Mouse (Mus musculus) CH12.LX (cell line): ENCODE results near the gene Tshz2. TPM values are rescaled to one million over a fixed set of nuclear protein-coding genes. Genes with fewer than 3 reads are reported as not detected.

Experiments
- DNase-seq: peaks from one replicate; pipeline ENCODE4 v3.0.0-alpha.2; 2013; ENCODE audit errors: extremely low read depth
- H3K27ac ChIP-seq: 2 replicates; pipeline ENCODE4 v1.5.1; 2012; ENCODE audit warnings: low read depth, mild to moderate bottlenecking, control low read depth, moderate library complexity; ENCODE audit not compliant: insufficient read depth
- H3K27me3 ChIP-seq: replicated peaks from 2 replicates; pipeline ENCODE3; 2012; ENCODE audit warnings: inconsistent platforms
- H3K36me3 ChIP-seq, 2 experiments: replicated peaks in 1 of 2; 2 replicates each; pipeline versions ENCODE3 to v1.6.1; 2012; ENCODE audit warnings: inconsistent platforms in 1 of 2, low read length in 1 of 2, mild to moderate bottlenecking in 1 of 2, mixed read lengths in 1 of 2, moderate library complexity in 1 of 2; ENCODE audit not compliant: control insufficient read depth in 1 of 2, insufficient read depth in 1 of 2
- H3K4me1 ChIP-seq, 2 experiments: 2 replicates each; pipeline ENCODE4 v1.6.1; 2012; ENCODE audit warnings: inconsistent platforms in 1 of 2, moderate library complexity in 1 of 2; ENCODE audit not compliant: insufficient read depth in 2 of 2, control insufficient read depth in 1 of 2
- H3K4me2 ChIP-seq: 2 replicates; pipeline ENCODE4 v1.6.1; 2012; ENCODE audit warnings: low read depth, mild to moderate bottlenecking, control low read depth; ENCODE audit not compliant: poor library complexity, insufficient read depth, severe bottlenecking
- H3K4me3 ChIP-seq, 3 experiments: fragments of 150-350 bp in 1 of 3; sonication (generic) in 1 of 3; replicated peaks in 1 of 3; 2 replicates each; pipeline versions ENCODE3 to v1.5.1; 2011 to 2012; ENCODE audit warnings: low read depth in 2 of 3, low read length in 2 of 3, mild to moderate bottlenecking in 2 of 3, moderate library complexity in 2 of 3, control low read depth in 1 of 3, improper control_type of control experiment in 1 of 3, inconsistent platforms in 1 of 3, mixed read lengths in 1 of 3; ENCODE audit not compliant: poor library complexity in 1 of 3
- H3K79me2 ChIP-seq: replicated peaks from 2 replicates; pipeline ENCODE4 v1.6.1; 2012; ENCODE audit warnings: mild to moderate bottlenecking, moderate library complexity; ENCODE audit not compliant: control insufficient read depth, poor library complexity, insufficient read depth, severe bottlenecking; ENCODE audit errors: extremely low read depth
- H3K9ac ChIP-seq: 2 replicates; pipeline ENCODE4 v1.6.1; 2012; ENCODE audit warnings: low read depth, mild to moderate bottlenecking, control low read depth, moderate library complexity; ENCODE audit not compliant: insufficient read depth
- H3K9me3 ChIP-seq: replicated peaks from 2 replicates; pipeline ENCODE3; 2012; ENCODE audit warnings: low read length, inconsistent platforms, mixed read lengths
- BHLHE40 ChIP-seq: IDR thresholded peaks from 2 replicates; pipeline ENCODE4 v1.6.1; 2011; ENCODE audit warnings: mild to moderate bottlenecking, low read depth, low read length, improper control_type of control experiment
- CHD2 ChIP-seq: IDR thresholded peaks from 2 replicates; pipeline ENCODE4 v1.6.1; 2011; ENCODE audit warnings: low read length, improper control_type of control experiment
- ELF1 ChIP-seq: IDR thresholded peaks from 2 replicates; pipeline ENCODE4 v1.6.1; 2014; ENCODE audit warnings: low read depth, mild to moderate bottlenecking, inconsistent platforms, low read length, improper control_type of control experiment
- EP300 ChIP-seq: IDR thresholded peaks from 2 replicates; pipeline ENCODE4 v1.6.1; 2011; ENCODE audit warnings: low read length, improper control_type of control experiment
- ETS1 ChIP-seq: conservative IDR thresholded peaks from 2 replicates; pipeline ENCODE4 v1.6.1; 2012; ENCODE audit warnings: low read depth, mild to moderate bottlenecking, inconsistent platforms, low read length, improper control_type of control experiment, moderate library complexity
- GABPA ChIP-seq: IDR thresholded peaks from 2 replicates; pipeline ENCODE4 v1.6.1; 2012; ENCODE audit warnings: low read depth, low read length, improper control_type of control experiment, inconsistent platforms; ENCODE audit not compliant: insufficient replicate concordance
- HCFC1 ChIP-seq: IDR thresholded peaks from 2 replicates; pipeline ENCODE4 v1.6.1; 2012; ENCODE audit warnings: low read depth, mild to moderate bottlenecking, inconsistent platforms, low read length, improper control_type of control experiment
- JUN ChIP-seq: IDR thresholded peaks from 2 replicates; pipeline ENCODE4 v1.6.1; 2011; ENCODE audit warnings: low read depth, mild to moderate bottlenecking, low read length, improper control_type of control experiment, moderate library complexity; ENCODE audit not compliant: insufficient read depth
- JUND ChIP-seq: conservative IDR thresholded peaks from 2 replicates; pipeline ENCODE4 v1.6.1; 2011; ENCODE audit warnings: low read depth, low read length, improper control_type of control experiment
- KAT2A ChIP-seq: IDR thresholded peaks from 2 replicates; pipeline ENCODE4 v1.6.1; 2012; ENCODE audit warnings: low read length, improper control_type of control experiment, inconsistent platforms; ENCODE audit not compliant: insufficient replicate concordance
- MAX ChIP-seq: IDR thresholded peaks from 2 replicates; pipeline ENCODE4 v1.6.1; 2011; ENCODE audit warnings: low read length, improper control_type of control experiment
- MEF2A ChIP-seq: IDR thresholded peaks from 2 replicates; pipeline ENCODE4 v1.6.1; 2014; ENCODE audit warnings: low read depth, mild to moderate bottlenecking, inconsistent platforms, low read length, improper control_type of control experiment, borderline replicate concordance
- SIN3A ChIP-seq: IDR thresholded peaks from 2 replicates; pipeline ENCODE4 v1.6.1; 2012; ENCODE audit warnings: low read length, improper control_type of control experiment, inconsistent platforms
- USF2 ChIP-seq: conservative IDR thresholded peaks from 2 replicates; pipeline ENCODE4 v1.6.1; 2011; ENCODE audit warnings: low read depth, low read length, improper control_type of control experiment
- ZC3H11A ChIP-seq: IDR thresholded peaks from 2 replicates; pipeline ENCODE4 v1.6.1; 2012; ENCODE audit warnings: low read depth, mild to moderate bottlenecking, inconsistent platforms, low read length, improper control_type of control experiment
- ZMIZ1 ChIP-seq: IDR thresholded peaks from 2 replicates; pipeline ENCODE4 v1.6.1; 2012; ENCODE audit warnings: low read depth, mild to moderate bottlenecking, inconsistent platforms, low read length, improper control_type of control experiment
- dilution Hi-C: fragments of 300-500 bp; cut with MboI; formaldehyde crosslinking; loops from 2 replicates; pipeline ENCODE4 v1.14.3; 2020; ENCODE audit warnings: low sequenced_read_pairs; ENCODE audit not compliant: extremely low pct_unique_long_range_greater_than_20kb, extremely low pct_ligation_motif_present
- in situ Hi-C: fragments of 300-500 bp; cut with MboI; formaldehyde crosslinking; loops from 3 replicates; pipeline ENCODE4 v1.14.3; 2019; ENCODE audit warnings: low sequenced_read_pairs, low pct_ligation_motif_present, low pct_unique_long_range_greater_than_20kb, mixed read lengths
- polyA plus RNA-seq: library from polyadenylated mRNA; unstranded; fragments of >175 nt; gene quantifications from 2 replicates; pipeline ENCODE4 v1.2.1, GENCODE M21; 2012; ENCODE audit warnings: low read depth; ENCODE audit not compliant: insufficient read length
- total RNA-seq, 2 experiments: library from RNA; depleted of rRNA; stranded (reverse); fragments of 300-350 nt in 1 of 2; fragments of >200 nt in 1 of 2; gene quantifications; 2 replicates each; pipeline ENCODE4 v1.2.3; 2012 to 2014

Gene Tshz2
- total and polyA plus RNA-seq, 3 experiments, result not detected

DNA sequence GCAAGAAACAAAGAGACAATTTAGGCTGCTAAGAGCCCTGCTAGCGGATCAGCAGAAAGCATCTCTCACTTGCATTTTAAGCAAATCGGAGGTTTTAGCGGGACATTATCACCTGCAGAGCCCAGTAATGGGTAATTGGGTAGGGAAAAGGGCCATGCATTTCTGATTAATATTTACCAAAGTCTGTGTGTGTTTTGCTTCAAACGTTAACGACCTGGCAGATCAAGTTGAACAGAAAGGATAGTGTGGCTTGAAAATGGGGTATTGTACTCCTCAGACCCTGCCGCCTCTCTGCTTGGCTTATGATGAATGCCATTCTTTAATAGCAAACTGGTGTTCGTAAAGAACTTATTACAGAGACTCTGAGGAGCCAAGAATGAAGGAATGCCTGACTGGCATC lies 122.3 kb downstream of the Tshz2 start:
- peaks cover 87% of the 10 kb centered on the region for H3K9me3 ChIP-seq

DNA sequence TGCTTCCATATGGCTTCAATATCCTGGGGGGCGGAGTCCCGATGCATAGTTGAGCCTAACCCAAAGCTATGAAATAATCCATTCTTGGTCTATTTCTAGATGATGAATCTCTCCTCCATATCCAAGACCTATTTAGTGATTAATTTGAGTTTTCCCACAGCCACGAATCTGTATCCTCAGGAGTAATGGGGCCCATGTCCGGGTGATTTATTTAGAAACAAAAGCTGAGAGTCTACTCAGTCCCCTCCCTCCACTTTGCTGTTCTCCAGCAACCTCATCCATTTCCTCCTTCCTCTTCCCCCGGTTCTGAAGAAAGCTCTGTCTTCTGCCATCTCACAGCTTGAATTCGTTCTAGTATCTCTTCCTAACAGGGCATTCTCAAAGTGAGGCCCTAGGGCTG lies 125.3 kb downstream of the Tshz2 start:
- Histone ChIP-seq H3K4me3 (no peak overlapping the region), H3K9ac (no peak overlapping the region), H3K36me3 (no peaks in the 10 kb centered on the region), H3K79me2 (no peaks in the 10 kb centered on the region), H3K27ac (no peak overlapping the region), H3K27me3 (no peaks in the 10 kb centered on the region), H3K4me1 (no peaks in the 10 kb centered on the region), H3K9me3 (peaks cover 89% of the 10 kb centered on the region), H3K4me2 (no peak overlapping the region)
- in situ Hi-C loops (no loop called here), dilution Hi-C loops (no loop called here)
- TF ChIP-seq CHD2, result no peak
- no peak for DNase-seq

More for the DNA sequence above, 122.3 kb downstream of the Tshz2 start:
- in situ Hi-C loops, result no loop called here
- Histone ChIP-seq H3K36me3 (no peaks in the 10 kb centered on the region), H3K27ac (no peak overlapping the region), H3K4me2 (no peak overlapping the region), H3K79me2 (no peaks in the 10 kb centered on the region), H3K27me3 (no peaks in the 10 kb centered on the region), H3K9ac (no peak overlapping the region), H3K4me3 (no peak overlapping the region), H3K4me1 (no peaks in the 10 kb centered on the region)
- DNase-seq, result no peak
- dilution Hi-C loops, result no loop called here
- no peak for TF ChIP-seq ZC3H11A

DNA sequence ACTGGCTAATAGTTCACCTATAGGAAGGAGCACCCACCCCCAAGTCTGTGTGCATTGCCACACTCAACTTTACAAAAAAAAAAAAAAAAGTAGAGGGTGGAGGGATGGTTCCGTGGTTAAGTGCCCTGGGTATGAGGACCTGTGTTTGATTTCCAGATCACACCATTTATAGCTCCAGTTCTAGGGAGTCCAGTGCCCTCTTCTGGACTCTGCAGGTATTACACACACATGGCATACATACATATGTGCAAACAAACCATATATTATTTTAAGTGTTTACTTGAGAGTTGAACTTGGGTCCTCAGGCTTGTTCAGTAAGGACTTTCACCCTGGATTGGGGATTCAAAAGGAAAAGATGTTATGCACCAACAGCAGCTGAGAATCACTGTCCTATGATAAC lies 127.3 kb downstream of the Tshz2 start:
- no peak for DNase-seq
- no peak for TF ChIP-seq ELF1
- TF ChIP-seq EP300, result no peak
- TF ChIP-seq KAT2A, result no peak
- TF ChIP-seq HCFC1, result no peak
- in situ Hi-C loops, result no loop called here
- Histone ChIP-seq H3K4me3 (no peak overlapping the region), H3K4me1 (no peaks in the 10 kb centered on the region), H3K27me3 (no peaks in the 10 kb centered on the region), H3K9me3 (peaks cover 86% of the 10 kb centered on the region), H3K27ac (no peak overlapping the region), H3K9ac (no peak overlapping the region), H3K4me2 (no peak overlapping the region), H3K36me3 (no peaks in the 10 kb centered on the region), H3K79me2 (no peaks in the 10 kb centered on the region)
- dilution Hi-C loops, result no loop called here

DNA sequence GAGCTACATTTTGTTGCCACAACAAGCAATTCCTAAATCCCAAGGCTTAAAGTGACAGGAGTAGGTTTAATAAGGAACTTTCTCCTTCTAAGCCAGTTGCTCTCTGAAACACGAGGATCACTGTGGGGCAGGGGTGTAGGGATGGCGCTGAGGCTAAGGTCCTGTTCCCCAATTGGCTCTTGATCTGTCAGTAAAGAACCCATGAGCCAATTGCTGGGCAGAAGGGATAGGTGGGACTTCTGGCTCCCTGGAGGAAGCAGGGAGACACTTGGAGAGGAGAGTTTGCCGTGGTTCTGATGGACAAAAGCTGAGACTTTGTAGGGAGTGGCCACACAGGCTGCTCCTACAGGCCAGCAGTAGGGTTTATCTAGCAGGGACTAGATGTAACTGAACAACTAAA lies 128.9 kb downstream of the Tshz2 start:
- Histone ChIP-seq H3K9ac (no peak overlapping the region), H3K27me3 (no peaks in the 10 kb centered on the region), H3K4me1 (no peaks in the 10 kb centered on the region), H3K79me2 (no peaks in the 10 kb centered on the region), H3K4me3 (no peak overlapping the region), H3K36me3 (no peaks in the 10 kb centered on the region), H3K9me3 (peaks cover 87% of the 10 kb centered on the region), H3K27ac (no peak overlapping the region), H3K4me2 (no peak overlapping the region)
- DNase-seq, result no peak
- TF ChIP-seq BHLHE40 (no peak), ETS1 (no peak), MEF2A (no peak), GABPA (no peak), SIN3A (no peak), ZMIZ1 (no peak), CHD2 (no peak), JUN (no peak), JUND (no peak), MAX (no peak), USF2 (no peak)
- dilution Hi-C loops (no loop called here), in situ Hi-C loops (no loop called here)
